Mouse (Mus musculus) left cerebral cortex, postnatal 25 days (tissue): ENCODE results near the gene Adamts4. TPM values are rescaled to one million over a fixed set of nuclear protein-coding genes. Genes with fewer than 3 reads are reported as not detected.
"Not testable (repeated sequence)": the region's sequence is repeated elsewhere in the genome, so short reads cannot be mapped to it uniquely, and the experiment has no call there.

ENCODE experiments used
- DNase-seq, 2 experiments: peaks; one replicate each; pipeline ENCODE4 v3.0.0; 2022; ENCODE audit warnings: low spot score in 2 of 2, mixed read lengths in 1 of 2
- intact Hi-C: fragments of 180-260 bp; cut with DNase I; formaldehyde crosslinking; loops from one replicate; pipeline ENCODE4 v1.15.1; 2025
- total RNA-seq, 2 experiments: library from RNA; stranded (reverse); gene quantifications; 2 replicates each; pipeline ENCODE4 v1.2.3; 2021

Adamts4 gene
- total RNA-seq, 2 experiments from 2014 or later, result 10.9 to 12.8 TPM

DNA sequence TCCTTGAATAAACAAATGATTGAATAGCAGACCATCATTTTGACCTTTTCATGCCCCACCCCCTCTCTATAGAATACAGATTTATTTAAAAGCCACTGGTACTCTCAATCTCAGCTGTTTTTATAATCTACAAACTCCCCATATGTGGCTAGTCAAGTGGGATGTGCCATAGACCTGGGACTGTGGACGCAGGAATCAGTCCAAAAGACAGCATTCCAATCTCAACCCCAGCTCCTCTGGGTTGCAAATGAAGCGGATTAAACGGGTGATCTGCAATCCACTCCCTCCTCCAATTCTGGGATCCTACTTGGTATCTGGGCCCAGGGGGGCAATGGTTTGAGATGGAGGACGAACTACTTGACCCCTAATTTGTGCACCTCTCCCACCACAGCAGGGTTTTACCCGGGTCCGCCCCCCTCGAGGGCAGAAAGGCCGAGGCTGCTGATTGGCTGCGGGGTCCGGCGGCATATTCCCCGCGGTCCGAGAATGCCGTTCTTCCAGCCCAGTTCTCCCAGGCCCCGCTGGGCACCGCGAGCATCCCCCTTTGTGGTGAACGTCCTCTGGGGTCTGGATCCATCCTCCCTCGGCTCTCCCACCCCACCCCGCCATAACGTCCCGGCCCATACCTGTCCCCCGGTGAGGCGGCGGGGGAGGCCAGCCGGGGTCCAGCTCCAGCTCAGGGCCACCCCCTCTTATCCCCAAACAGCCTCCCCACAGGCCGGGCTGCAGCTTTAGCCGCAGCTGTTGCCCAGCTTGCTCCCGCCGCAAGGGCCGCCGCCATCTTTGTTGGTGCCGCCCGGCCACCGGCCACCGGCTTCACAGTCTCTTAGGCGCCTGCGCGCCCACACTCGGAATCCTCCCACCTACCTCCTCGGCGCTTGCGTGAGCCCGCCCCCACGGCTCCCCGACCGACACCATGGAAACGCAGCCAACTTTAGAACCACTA, 37.2 kb downstream of the Adamts4 start, which contains the start of gene Usp21:
Usp21 (minus strand) TSS at position 856 of the 946 bp plus-strand sequence.
- intact Hi-C loops, result no loop called here
- peak; percentile 93 to 97 for DNase-seq

DNA sequence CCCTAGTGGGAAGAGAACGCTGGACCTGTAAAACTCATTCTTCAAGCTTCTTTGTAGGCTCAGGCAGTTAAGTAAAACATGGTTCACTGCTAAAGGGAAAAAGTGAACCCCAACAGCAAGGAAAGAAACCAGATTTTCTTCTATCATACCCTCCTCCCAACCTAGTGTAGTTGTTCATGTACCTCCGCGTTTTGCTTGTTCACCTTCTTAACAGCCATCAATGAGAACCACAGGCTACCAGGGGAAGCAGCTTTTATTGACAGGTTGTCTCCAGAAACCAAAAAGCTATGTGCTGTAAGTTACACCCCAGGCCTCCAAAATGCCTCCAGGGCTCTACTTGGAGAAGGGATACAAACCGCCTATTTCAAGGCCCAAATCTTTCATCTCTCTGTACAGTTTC, 38.1 kb downstream of the Adamts4 start:
- DNase-seq, result no peak
- intact Hi-C loops, result no loop called here

DNA sequence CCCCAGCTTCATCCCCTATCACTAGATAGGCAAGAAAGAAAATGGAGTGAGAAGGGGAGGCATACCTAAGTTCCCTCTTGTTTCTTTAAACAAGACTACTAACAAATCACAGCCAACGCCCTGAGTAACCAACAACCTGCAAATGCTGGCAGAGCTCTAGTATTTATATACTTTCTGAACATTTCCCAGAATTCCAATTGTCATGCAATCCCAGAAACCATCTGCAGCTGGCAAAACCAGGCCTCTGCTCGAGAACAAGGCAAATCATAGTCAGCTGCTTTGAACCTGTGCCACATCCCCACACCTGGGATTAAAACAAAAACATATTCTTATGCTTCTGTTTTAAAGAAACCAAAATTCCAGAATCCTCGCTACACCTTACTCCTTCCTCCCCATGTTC, 43.1 kb downstream of the Adamts4 start:
- no peak for DNase-seq
- intact Hi-C loops, result no loop called here

DNA sequence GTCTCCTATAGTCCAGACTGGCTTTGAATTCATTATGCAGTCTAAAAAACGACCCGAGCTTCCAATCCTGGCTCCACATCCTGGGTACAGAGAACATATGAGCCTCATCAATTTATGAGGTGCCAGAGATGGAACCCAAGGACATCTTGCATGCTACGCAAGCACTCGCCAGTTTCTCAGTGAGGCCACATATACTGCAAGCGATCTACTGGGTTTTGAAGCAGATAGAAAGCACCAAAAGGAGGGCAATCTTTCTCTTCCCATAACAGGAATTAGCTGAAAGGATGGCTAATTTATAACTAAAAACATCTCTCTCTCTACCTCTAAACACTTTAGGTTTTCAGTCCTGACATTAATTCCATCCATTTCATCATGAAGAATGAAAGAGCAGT, 43.7 kb downstream of the Adamts4 start:
- intact Hi-C loops, result loop anchor here (2.0 kb wide), 1 partner anchor 35 kb away; the partner anchor contains the start of gene Dedd
- no peak for DNase-seq

DNA sequence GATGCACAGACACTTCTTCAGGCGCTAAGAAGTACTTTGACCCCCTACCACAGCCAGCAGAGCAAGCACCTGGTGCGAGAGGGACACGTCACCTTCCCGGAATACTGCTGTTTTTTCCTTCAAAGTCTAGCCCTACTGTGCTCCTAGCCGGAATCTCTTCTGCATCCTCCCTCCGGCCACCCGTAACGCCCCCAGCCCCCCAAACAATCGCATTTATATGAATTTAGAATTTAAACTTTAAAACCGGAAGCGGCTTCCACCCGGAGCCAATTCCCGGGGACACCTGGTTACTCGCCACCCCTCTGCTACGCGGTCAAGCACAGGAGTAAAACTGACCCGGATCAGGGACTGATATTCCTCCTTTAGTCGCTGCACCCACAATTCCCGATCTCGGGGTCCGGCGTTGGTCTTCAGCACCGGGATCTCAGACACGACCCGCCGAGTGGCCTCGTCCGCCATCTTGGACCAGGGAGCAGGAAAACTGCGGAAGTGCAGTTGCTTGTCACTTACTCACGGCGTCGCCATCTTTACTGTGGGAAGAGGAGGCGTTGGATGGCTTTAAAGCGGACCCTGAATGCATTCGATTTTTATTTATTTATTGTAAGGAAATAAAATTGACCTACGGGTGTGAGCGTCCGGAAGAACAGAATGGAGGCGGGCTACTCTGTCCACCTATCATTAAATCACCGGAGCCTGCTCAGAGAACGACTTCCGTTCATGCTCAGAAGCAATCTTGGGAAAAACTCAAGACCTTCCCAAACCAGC, 44.3 kb downstream of the Adamts4 start, which contains the start of gene Ufc1:
Ufc1 (minus strand) TSS at position 727 of the 765 bp plus-strand sequence.
- DNase-seq, result peak; percentile 88 to 89
- intact Hi-C loops, result loop anchor here (2.0 kb wide), 1 partner anchor 34 kb away; the partner anchor contains the start of gene Dedd

DNA sequence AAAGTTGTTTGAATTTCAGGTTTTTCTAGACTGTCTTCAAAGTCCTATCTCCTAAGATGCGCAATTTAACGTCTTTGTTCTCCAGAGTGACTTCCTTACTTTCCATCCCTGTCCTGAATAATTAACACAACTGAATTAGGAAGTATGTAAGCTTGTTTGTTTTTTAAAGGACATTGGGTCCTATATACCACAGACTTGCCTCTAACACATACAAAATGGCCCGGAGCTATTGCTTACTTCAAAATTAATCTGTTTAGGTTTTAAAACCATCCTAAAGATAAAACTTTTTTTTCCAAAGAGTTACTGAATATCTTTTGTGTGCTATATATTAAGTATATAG, 44.8 kb downstream of the Adamts4 start:
- intact Hi-C loops, result loop anchor here (2.0 kb wide), 1 partner anchor 34 kb away; the partner anchor contains the start of gene Dedd
- DNase-seq, result no peak

DNA sequence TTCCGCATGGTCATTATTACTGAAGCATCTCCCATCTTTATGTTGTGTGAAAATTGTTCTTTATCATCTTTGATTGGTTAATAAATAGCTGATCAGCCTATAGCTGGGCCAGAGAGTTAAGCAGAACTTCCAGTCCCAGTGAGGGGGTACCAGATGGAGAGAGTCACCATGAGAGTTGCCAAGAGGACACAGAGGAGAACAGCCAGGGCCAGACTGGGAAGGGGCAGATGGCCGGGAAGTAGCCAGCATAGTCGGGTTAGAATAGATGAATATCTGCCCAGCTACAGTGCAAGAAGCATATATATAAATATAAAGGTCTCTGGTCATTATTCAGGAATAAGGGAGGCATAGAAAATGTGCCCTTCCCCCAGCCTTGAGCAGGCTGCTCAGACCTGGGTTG, 48.0 kb downstream of the Adamts4 start:
- intact Hi-C loops, result no loop called here
- DNase-seq, result no peak

DNA sequence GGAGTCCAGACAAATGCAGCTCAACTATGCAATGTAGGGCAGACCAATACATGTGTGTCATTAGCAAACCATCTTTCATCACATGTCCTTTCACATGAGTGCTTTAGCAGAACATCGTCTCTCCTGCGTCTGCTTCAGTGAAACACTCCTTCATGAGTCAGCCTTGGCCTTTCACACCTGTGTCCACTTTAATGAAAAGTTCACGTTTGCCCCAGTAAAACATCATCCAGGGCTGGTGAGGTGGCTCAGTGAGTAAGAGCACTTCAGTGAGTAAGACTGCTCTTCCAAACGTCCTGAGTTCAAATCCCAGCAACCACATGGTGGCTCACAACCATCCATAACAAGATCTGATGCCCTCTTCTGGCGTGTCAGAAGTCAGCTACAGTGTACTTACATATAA, 55.9 kb downstream of the Adamts4 start:
- intact Hi-C loops, DNase-seq: not testable (repeated sequence)

DNA sequence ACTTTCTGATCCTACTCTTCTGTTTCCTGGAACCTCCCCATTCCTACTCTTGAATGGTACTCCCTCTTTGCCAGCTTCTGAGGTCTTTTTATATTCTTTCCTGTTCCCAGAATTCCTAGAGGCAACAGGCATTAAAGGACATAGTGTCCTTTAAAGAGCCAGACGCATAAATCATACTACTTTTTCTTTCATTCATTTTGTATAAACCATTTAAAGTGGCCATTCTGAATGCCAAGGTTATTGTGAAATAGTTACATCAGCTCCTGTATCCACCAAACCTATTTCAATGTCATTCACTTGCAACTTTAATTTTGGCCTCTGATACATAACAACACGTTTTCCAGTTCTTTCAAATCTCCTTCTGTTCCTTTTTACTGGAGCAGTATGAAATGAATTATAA, 59.1 kb downstream of the Adamts4 start:
- no peak for DNase-seq
- intact Hi-C loops, result no loop called here

Other genes with a start within 250 kb of the Adamts4 start
- not detected for gene Fcgr4, start 231.5 kb upstream of the Adamts4 start, total RNA-seq
- 10 to 100 TPM; 13.8 TPM for gene Fcgr3, start 185.5 kb upstream of the Adamts4 start, total RNA-seq
- under 1 TPM; 0.34 to 0.43 TPM for gene Cfap126, start 136.5 kb upstream of the Adamts4 start, total RNA-seq
- 100 to 1,000 TPM; 199 to 205 TPM for gene Sdhc, start 99.8 kb upstream of the Adamts4 start, total RNA-seq
- gene Mpz, start 99.7 kb upstream of the Adamts4 start, total RNA-seq, result not detected
- 100 to 1,000 TPM in 1 of 2 experiments, 10 to 100 TPM in 1; 70.0 to 130 TPM for gene Pcp4l1, start 54.2 kb upstream of the Adamts4 start, total RNA-seq
- under 1 TPM in 1 of 2 experiments, not detected in 1; 0.21 TPM for gene Nr1i3, start 36.5 kb upstream of the Adamts4 start, total RNA-seq
- gene Tomm40l, start 27.9 kb upstream of the Adamts4 start, total RNA-seq, result 10 to 100 TPM; 71.8 to 89.6 TPM
- gene Apoa2, start 25.4 kb upstream of the Adamts4 start, total RNA-seq, result 1 to 10 TPM; 2.7 to 3.1 TPM
- gene Fcer1g, start 16.1 kb upstream of the Adamts4 start, total RNA-seq, result 10 to 100 TPM; 14.9 to 15.1 TPM
- 100 to 1,000 TPM; 258 to 278 TPM for gene Ndufs2, start 967 bp downstream of the Adamts4 start, total RNA-seq
- gene B4galt3, start 19.9 kb downstream of the Adamts4 start, total RNA-seq, result 10 to 100 TPM; 58.1 to 63.6 TPM
- 10 to 100 TPM; 19.9 to 29.4 TPM for gene Ppox, start 30.8 kb downstream of the Adamts4 start, total RNA-seq
- 10 to 100 TPM; 59.6 to 64.1 TPM for gene Usp21, start 37.6 kb downstream of the Adamts4 start, total RNA-seq
- gene Ufc1, start 44.6 kb downstream of the Adamts4 start, total RNA-seq, result 100 to 1,000 TPM; 105 to 115 TPM
- gene Dedd, start 78.7 kb downstream of the Adamts4 start, total RNA-seq, result 10 to 100 TPM; 38.2 to 39.8 TPM
- gene Nit1, start 95.2 kb downstream of the Adamts4 start, total RNA-seq, result 10 to 100 TPM; 42.2 to 43.4 TPM
- gene Pfdn2, start 95.2 kb downstream of the Adamts4 start, total RNA-seq, result 100 to 1,000 TPM; 154 to 158 TPM
- 1 to 10 TPM; 6.2 TPM for gene Klhdc9, start 110.4 kb downstream of the Adamts4 start, total RNA-seq
- gene Nectin4, start 119.7 kb downstream of the Adamts4 start, total RNA-seq, result 1 to 10 TPM; 1.9 to 2.1 TPM
- 1 to 10 TPM; 1.9 to 2.8 TPM for gene Arhgap30, start 138.5 kb downstream of the Adamts4 start, total RNA-seq
- gene Usf1, start 160.9 kb downstream of the Adamts4 start, total RNA-seq, result 100 to 1,000 TPM; 105 TPM
- gene Tstd1, start 168.5 kb downstream of the Adamts4 start, total RNA-seq, result 1 to 10 TPM; 2.0 to 3.0 TPM
- 1 to 10 TPM; 5.5 to 7.2 TPM for gene F11r, start 187.1 kb downstream of the Adamts4 start, total RNA-seq